Comparison of ENCODE assay signal across 8 mouse cellular contexts in the genomic region with DNA sequence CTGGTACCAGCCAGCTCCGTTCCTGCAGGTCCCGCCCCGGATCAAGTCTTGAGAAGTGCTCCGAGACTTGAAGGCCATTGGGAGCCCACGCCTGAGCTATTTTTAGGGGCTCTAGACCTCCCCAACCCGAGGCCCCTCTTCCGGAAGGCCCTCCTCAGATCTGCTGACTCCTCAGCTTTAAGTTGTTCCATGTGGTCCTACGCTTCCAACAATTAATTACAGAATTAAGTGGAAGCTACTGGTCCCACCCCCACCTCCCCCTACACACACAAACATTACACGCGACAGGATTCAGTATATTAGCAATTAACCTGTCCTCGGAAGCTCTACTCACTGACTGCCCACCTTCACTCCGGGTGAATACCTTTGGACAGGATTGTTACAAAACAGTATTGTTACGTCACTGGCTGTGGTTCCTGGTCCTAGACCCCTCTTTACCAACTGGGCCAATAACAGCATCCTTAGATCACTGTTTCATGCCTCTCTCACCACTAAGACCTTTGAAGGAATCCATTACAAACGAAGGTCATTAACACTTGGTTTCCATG. TPM values are rescaled to one million over a fixed set of nuclear protein-coding genes. Genes with fewer than 3 reads are reported as not detected.
A peak's percentile ranks its signal among the peaks of the same experiment; 100 is the strongest.
DNase-seq lines count a peak whose midpoint lies in the region; ATAC-seq and TF ChIP-seq lines count a peak whose summit lies in the region.

No protein-coding gene starts in this region.

- H3K9ac ChIP-seq in liver, embryonic 13.5 days: peak overlapping the region; percentile 80

- no peak for TF ChIP-seq POLR2A in cerebellum, adult 2 months (IDR thresholded peaks at IDR 0.05; ENCODE audit: borderline replicate concordance, insufficient read depth, low read length)
- TF ChIP-seq POLR2A in thymus, adult 2 months (IDR thresholded peaks at IDR 0.05; ENCODE audit: control insufficient read depth, extremely low read depth, insufficient read depth, low read length, poor library complexity): no peak

- peak overlapping the region; percentile 95 for H3K4me3 ChIP-seq in cerebellum, adult 2 months (replicated peaks; ENCODE audit: insufficient read depth, low read depth, low read length)
- peak overlapping the region; percentile 96 for H3K4me3 ChIP-seq in thymus, adult 2 months (ENCODE audit: control insufficient read depth, insufficient read depth, low read length)
- peak overlapping the region; percentile 72 for H3K4me3 ChIP-seq in liver, embryonic 13.5 days (replicated peaks)

- no peaks in the 10 kb centered on the region for H3K4me1 ChIP-seq in cerebellum, adult 2 months (ENCODE audit: control insufficient read depth, insufficient read depth, low read length)
- H3K4me1 ChIP-seq in thymus, adult 2 months (replicated peaks; ENCODE audit: control insufficient read depth, insufficient read depth, low read length): peaks cover 2% of the 10 kb centered on the region; the same call in 1 of the 2 replicates
- peaks cover 10% of the 10 kb centered on the region for H3K4me1 ChIP-seq in liver, embryonic 13.5 days (replicated peaks)

- no peak for DNase-seq in cerebellum, adult 2 months
- DNase-seq in cerebellum, adult 9-10 months: no peak
- DNase-seq in thymus, adult 2 months: no peak
- no peak for DNase-seq in thymus, adult 18-20 months
- DNase-seq in liver, embryonic 13.5 days: no peak
- DNase-seq in embryo, embryonic 11 days: no peak
- no peak for DNase-seq in adipocyte (ENCODE audit: low spot score)
- no peak for DNase-seq in right cerebral cortex, postnatal 14 days

- no peaks in the 10 kb centered on the region for H3K36me3 ChIP-seq in thymus, adult 2 months (ENCODE audit: control insufficient read depth, insufficient read depth, low read length)
- H3K36me3 ChIP-seq in liver, embryonic 13.5 days: no peaks in the 10 kb centered on the region

- H3K27ac ChIP-seq in cerebellum, adult 2 months (ENCODE audit: insufficient read depth, low read length): peak overlapping the region; percentile 89
- peak overlapping the region; percentile 2; the same call in 1 of the 2 replicates for H3K27ac ChIP-seq in thymus, adult 2 months (ENCODE audit: control insufficient read depth, insufficient read depth, low read length)
- peak overlapping the region; percentile 37 for H3K27ac ChIP-seq in liver, embryonic 13.5 days

- no peaks in the 10 kb centered on the region for H3K27me3 ChIP-seq in cerebellum, adult 2 months (ENCODE audit: control insufficient read depth, insufficient read depth, low read length)
- H3K27me3 ChIP-seq in thymus, adult 2 months (ENCODE audit: control insufficient read depth, insufficient read depth, low read length): no peaks in the 10 kb centered on the region
- H3K27me3 ChIP-seq in liver, embryonic 13.5 days: no peaks in the 10 kb centered on the region

- no peak for ATAC-seq in liver, embryonic 13.5 days (ENCODE audit: low read depth)

- no peaks in the 10 kb centered on the region for H3K9me3 ChIP-seq in liver, embryonic 13.5 days (replicated peaks)

- TF ChIP-seq CTCF in cerebellum, adult 2 months (IDR thresholded peaks at IDR 0.05; ENCODE audit: borderline replicate concordance, insufficient read depth, low read depth, low read length): no peak
- TF ChIP-seq CTCF in thymus, adult 2 months (IDR thresholded peaks at IDR 0.05; ENCODE audit: borderline replicate concordance, control insufficient read depth, extremely low read depth, insufficient read depth, low read length, poor library complexity): no peak

- 14% methylated on average over 14 of the region's 14 CpGs for WGBS in cerebellum, adult 2 months
- 23% methylated on average over 13 of the region's 14 CpGs for WGBS in thymus, adult 2 months
- WGBS in liver, embryonic 13.5 days (ENCODE audit: insufficient replicate concordance): 30% methylated on average over 14 of the region's 14 CpGs

- H3K4me2 ChIP-seq in liver, embryonic 13.5 days: peak overlapping the region; percentile 71

RNA-seq across cellular contexts. Expression of gene Pdk3, which starts 0.4 kb away (rescaled TPM):
- polyA plus RNA-seq in cerebellum, adult 2 months (2012; rRNA removed): 29.0 and 29.1 TPM in 2 replicates
- 22.5 and 23.3 TPM in 2 replicates for polyA plus RNA-seq in thymus, adult 2 months (2012; rRNA removed)
- polyA plus RNA-seq in liver, embryonic 13.5 days (2015; fragmentation: Nextera tagmentation; extraction: Ambion mirVana): 39.3 and 43.2 TPM in 2 replicates

Comparison
In these comparisons a context has a peak if more than half of its experiments do, and no peak if none do; other contexts are left out.
1. H3K27ac ChIP-seq: peak in every context shown above with its lines; median percentile 89 in cerebellum, adult 2 months; 37 in liver, embryonic 13.5 days; 2 in thymus, adult 2 months.